Mouse (Mus musculus) neural tube, embryonic 15.5 days (tissue): ENCODE data around the gene Mindy4. TPM values are rescaled to one million over a fixed set of nuclear protein-coding genes. Genes with fewer than 3 reads are reported as not detected.
A peak's percentile ranks its signal among the peaks of the same experiment; 100 is the strongest.

Experiments
- ATAC-seq: fragments of 200-750 bp; cut with Nextera tagmentation; 2 replicates; pipeline ENCODE4 v1.8.0; 2017; ENCODE audit warnings: mild to moderate bottlenecking, moderate TSS enrichment, moderate library complexity; ENCODE audit not compliant: low FRiP score
- H3K27ac ChIP-seq: fragments of 300-500 bp; sonication (generic); replicated peaks from 2 replicates; pipeline ENCODE4 v1.5.1; 2015; ENCODE audit warnings: mild to moderate bottlenecking, inconsistent platforms
- H3K27me3 ChIP-seq: fragments of 300-500 bp; sonication (generic); replicated peaks from 2 replicates; pipeline ENCODE4 v1.6.1; 2015; ENCODE audit warnings: inconsistent platforms
- H3K36me3 ChIP-seq: fragments of 300-500 bp; sonication (generic); 2 replicates; pipeline ENCODE4 v1.6.1; 2015; ENCODE audit warnings: inconsistent platforms
- H3K4me1 ChIP-seq: fragments of 300-500 bp; sonication (generic); 2 replicates; pipeline ENCODE4 v1.6.1; 2015; ENCODE audit warnings: inconsistent platforms
- H3K4me2 ChIP-seq: fragments of 300-500 bp; sonication (generic); 2 replicates; pipeline ENCODE4 v1.6.1; 2015; ENCODE audit warnings: inconsistent platforms, mild to moderate bottlenecking, moderate library complexity
- H3K4me3 ChIP-seq: fragments of 300-500 bp; sonication (generic); replicated peaks from 2 replicates; pipeline ENCODE4 v1.5.1; 2015; ENCODE audit warnings: mild to moderate bottlenecking, inconsistent platforms
- H3K9ac ChIP-seq: fragments of 300-500 bp; sonication (generic); replicated peaks from 2 replicates; pipeline ENCODE4 v1.6.1; 2015; ENCODE audit warnings: mild to moderate bottlenecking, inconsistent platforms
- H3K9me3 ChIP-seq: fragments of 300-500 bp; sonication (generic); replicated peaks from 2 replicates; pipeline ENCODE4 v1.6.1; 2016; ENCODE audit warnings: inconsistent platforms
- WGBS: fragments of 180-500 bp; shearing (Covaris S2); methylation state at CpG from one replicate; pipeline ENCODE4 v1.1.7; 2015; ENCODE audit warnings: mixed read lengths; 5-methylcytosine and 5-hydroxymethylcytosine counted together
- polyA plus RNA-seq: library from polyadenylated mRNA; unstranded; fragments of >200 nt; fragmentation: Nextera tagmentation; extraction: Ambion mirVana; gene quantifications from 2 replicates; pipeline ENCODE4 v1.2.1, GENCODE M21; 2015

Gene Mindy4
- polyA plus RNA-seq, 1 experiment from 2014 or later = 10.3 TPM

DNA sequence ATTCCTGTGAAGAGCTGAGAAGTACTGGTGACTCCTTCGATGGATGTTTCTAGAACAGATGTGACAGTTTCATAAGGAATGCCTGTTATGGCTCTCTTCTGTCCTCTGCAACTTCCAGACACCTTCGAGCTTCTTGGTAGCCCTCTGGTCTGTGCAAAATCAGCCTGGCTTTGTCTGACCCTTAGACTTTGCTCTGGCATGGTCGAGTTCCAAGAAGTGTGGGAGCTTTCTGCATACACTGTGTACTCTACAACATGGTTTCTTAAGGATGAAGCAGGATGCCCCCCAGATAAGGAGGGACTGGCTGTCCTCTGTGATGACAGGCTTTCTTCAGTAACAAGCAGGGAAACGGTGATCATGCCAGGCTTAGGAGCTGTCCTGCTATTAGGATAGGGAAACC lies 125.0 kb downstream of the Mindy4 start:
- no peak overlapping the region for H3K9ac ChIP-seq
- peaks cover 18% of the 10 kb centered on the region for H3K4me1 ChIP-seq
- no peak overlapping the region for H3K4me3 ChIP-seq
- 79% methylated on average over 4 of the region's 4 CpGs for WGBS
- no peak for ATAC-seq
- H3K4me2 ChIP-seq = no peak overlapping the region
- no peaks in the 10 kb centered on the region for H3K9me3 ChIP-seq
- no peaks in the 10 kb centered on the region for H3K27me3 ChIP-seq
- no peaks in the 10 kb centered on the region for H3K36me3 ChIP-seq
- H3K27ac ChIP-seq = no peak overlapping the region

DNA sequence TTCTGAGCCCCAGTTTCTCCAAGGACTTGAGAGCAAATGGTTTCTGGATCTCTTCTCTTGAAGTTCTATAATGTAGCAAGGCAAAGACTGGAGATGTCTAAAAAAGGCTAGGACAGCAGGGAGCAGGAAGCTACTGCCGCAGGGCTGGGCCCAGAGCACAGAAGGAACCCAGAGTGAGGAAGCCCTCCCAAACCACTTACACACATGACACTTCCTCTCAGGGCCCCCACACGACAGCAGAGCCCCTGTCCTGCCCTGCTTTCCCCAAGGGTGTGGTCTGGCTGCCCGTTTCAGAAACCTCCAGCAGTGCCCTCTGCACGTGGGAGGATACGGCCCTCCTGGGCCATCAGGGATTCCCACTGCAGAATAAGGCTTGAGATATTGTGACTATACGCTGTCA lies 128.1 kb downstream of the Mindy4 start:
- Histone ChIP-seq H3K4me2 (no peak overlapping the region), H3K9me3 (no peaks in the 10 kb centered on the region), H3K27ac (no peak overlapping the region), H3K36me3 (no peaks in the 10 kb centered on the region), H3K4me1 (peaks cover 25% of the 10 kb centered on the region), H3K4me3 (no peak overlapping the region), H3K9ac (no peak overlapping the region), H3K27me3 (no peaks in the 10 kb centered on the region)
- ATAC-seq = no peak
- 57% methylated on average over 6 of the region's 6 CpGs for WGBS

DNA sequence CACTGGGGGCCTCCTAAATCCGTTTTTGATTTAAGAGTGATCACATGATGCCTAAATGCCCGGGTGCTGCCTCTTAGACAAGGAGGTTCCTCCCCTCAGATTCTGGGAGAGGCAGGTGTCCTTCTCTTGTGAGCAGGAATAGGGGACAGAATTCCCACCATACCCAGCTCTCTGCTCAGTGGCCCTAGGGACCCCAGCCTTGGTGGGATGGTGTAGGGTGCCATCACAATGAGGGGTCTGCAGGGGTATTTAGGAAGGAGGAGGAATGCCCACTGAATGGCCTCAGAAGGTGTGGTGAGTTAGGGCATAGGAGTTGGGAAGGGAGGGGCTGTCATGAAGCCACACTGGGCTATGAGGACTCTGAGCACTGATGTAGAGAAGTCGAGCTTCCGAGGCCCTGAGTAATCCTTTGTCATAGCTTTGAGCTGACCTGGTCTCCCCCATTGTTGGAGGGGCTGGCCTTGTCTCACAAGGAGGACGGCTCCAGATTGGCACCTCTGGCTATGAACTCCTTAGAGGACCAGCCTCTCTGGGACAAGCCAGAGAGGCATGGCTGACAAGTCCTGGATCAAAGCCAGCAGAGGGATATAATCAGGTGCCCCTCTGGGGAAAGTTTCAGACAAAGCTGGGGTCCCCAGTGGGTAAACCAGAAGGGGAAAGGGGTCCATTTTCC lies 129.1 kb downstream of the Mindy4 start:
- H3K9me3 ChIP-seq = no peaks in the 10 kb centered on the region
- ATAC-seq = no peak; the same call in 1 of the 2 replicates
- peaks cover 27% of the 10 kb centered on the region for H3K4me1 ChIP-seq
- peak overlapping the region; percentile 25; the same call in 1 of the 2 replicates for H3K27ac ChIP-seq
- no peaks in the 10 kb centered on the region for H3K27me3 ChIP-seq
- no peak overlapping the region for H3K4me2 ChIP-seq
- no peaks in the 10 kb centered on the region for H3K36me3 ChIP-seq
- no peak overlapping the region for H3K9ac ChIP-seq
- no peak overlapping the region for H3K4me3 ChIP-seq
- WGBS = 60% methylated on average over 5 of the region's 5 CpGs

DNA sequence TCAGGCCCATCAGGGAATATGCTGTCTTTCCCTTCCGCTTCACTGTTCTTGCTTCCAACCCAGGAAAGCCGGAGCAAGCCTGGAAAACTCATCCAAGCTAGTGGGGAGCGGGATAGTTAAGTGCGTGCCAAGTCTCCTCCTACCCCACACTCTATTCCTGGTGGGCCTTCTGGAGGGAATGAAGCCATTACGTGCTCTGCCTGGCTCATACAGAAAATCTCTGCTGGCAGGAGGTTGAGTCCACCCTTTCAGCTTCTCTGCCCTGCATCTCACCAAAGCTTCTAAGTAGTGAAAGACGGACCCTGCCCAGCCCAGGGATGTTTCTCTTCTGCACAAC lies 129.6 kb downstream of the Mindy4 start:
- Histone ChIP-seq H3K4me1 (peaks cover 27% of the 10 kb centered on the region), H3K4me3 (no peak overlapping the region), H3K9ac (no peak overlapping the region), H3K27ac (peak overlapping the region; percentile 25; the same call in 1 of the 2 replicates), H3K27me3 (no peaks in the 10 kb centered on the region), H3K9me3 (no peaks in the 10 kb centered on the region), H3K36me3 (no peaks in the 10 kb centered on the region), H3K4me2 (no peak overlapping the region)
- ATAC-seq = peak; percentile 31; the same call in 1 of the 2 replicates
- 52% methylated on average over 6 of the region's 6 CpGs for WGBS

DNA sequence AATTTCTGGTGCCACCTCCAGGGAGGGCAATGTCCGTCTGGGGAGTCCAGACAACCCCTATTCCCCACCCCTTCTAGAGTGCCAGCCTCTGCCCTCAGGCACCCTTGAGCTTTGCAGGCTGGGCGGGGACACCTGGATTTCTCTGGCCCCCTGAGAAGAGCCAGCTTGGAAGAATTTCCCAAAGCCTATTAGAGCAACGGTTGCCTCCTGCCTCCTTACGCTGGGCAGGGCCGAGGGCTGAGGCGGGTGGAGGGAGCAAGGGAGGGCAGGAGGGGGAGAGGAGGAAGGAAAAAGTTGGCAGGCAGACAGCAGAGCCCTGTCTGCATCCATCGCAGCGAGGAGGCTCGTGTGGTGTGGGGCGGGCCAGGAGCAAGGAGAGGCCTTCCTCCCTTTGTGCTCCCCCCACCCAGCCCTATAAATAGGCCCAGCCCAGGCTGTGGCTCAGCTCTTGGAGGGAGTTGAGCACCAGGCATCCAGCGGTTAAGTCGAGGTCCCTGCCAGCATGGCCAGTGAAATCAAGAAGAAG lies 132.9 kb downstream of the Mindy4 start, which contains the start of gene Aqp1:
Gene Aqp1, plus strand, starts transcription at position 444 of the 526 bp plus-strand sequence.
- Histone ChIP-seq H3K4me2 (no peak within 1 kb of the TSS), H3K36me3 (no peaks in the 10 kb centered on the region), H3K27ac (no peak within 1 kb of the TSS), H3K4me1 (peaks cover 27% of the 10 kb centered on the region), H3K4me3 (no peak within 1 kb of the TSS), H3K9me3 (no peaks in the 10 kb centered on the region), H3K9ac (no peak within 1 kb of the TSS), H3K27me3 (no peaks in the 10 kb centered on the region)
- ATAC-seq = peak; percentile 53; the same call in 1 of the 2 replicates
- 37% methylated on average over 12 of the region's 12 CpGs for WGBS

DNA sequence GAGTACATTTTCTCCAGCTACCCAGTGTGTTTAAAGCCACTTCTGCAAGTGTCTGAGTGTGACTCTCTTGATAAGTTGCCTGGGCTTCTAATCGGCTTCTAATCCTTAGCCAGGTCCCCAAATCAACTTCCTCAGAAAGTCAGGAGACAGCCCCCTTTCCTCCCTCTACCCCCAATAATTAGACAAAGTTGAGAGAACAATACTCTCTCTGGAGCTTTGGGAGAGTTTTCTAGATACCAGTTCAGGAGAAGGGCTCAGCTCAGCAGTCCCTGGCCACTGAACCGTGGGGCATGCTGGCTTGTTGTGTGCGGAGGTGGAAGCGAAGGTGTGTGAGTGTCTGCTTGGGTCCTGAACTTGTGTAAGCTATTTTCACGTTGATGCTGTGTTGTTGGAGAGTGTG lies 134.1 kb downstream of the Mindy4 start:
- H3K4me3 ChIP-seq = no peak overlapping the region
- no peak overlapping the region for H3K27ac ChIP-seq
- no peaks in the 10 kb centered on the region for H3K27me3 ChIP-seq
- no peaks in the 10 kb centered on the region for H3K9me3 ChIP-seq
- H3K4me1 ChIP-seq = peaks cover 25% of the 10 kb centered on the region
- no peaks in the 10 kb centered on the region for H3K36me3 ChIP-seq
- H3K9ac ChIP-seq = no peak overlapping the region
- WGBS = 89% methylated on average over 5 of the region's 5 CpGs
- H3K4me2 ChIP-seq = no peak overlapping the region
- ATAC-seq = no peak

DNA sequence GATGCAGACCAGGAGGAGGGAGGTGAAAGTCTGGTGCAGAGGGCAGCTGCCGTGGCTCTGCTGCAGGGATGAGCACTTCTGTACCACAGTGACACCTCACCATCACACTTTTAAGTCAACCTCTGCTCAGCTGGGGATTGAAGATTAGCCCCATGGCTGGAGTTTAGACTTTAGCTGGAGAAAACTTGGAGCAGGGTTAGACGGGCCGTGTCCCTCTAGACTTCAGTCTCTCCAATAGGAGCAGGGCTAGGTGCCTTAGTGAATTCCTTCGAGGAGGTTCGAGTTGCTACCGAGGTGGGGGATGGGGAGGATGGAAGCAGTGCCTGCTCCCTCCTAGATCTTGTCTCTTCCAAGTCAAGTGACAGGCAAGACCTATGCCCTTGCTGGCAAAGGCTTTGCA lies 134.9 kb downstream of the Mindy4 start:
- no peak for ATAC-seq
- H3K4me3 ChIP-seq = no peak overlapping the region
- no peak overlapping the region for H3K4me2 ChIP-seq
- 63% methylated on average over 6 of the region's 6 CpGs for WGBS
- no peaks in the 10 kb centered on the region for H3K27me3 ChIP-seq
- H3K9ac ChIP-seq = no peak overlapping the region
- H3K27ac ChIP-seq = no peak overlapping the region
- peaks cover 17% of the 10 kb centered on the region for H3K4me1 ChIP-seq
- H3K9me3 ChIP-seq = no peaks in the 10 kb centered on the region
- no peaks in the 10 kb centered on the region for H3K36me3 ChIP-seq

DNA sequence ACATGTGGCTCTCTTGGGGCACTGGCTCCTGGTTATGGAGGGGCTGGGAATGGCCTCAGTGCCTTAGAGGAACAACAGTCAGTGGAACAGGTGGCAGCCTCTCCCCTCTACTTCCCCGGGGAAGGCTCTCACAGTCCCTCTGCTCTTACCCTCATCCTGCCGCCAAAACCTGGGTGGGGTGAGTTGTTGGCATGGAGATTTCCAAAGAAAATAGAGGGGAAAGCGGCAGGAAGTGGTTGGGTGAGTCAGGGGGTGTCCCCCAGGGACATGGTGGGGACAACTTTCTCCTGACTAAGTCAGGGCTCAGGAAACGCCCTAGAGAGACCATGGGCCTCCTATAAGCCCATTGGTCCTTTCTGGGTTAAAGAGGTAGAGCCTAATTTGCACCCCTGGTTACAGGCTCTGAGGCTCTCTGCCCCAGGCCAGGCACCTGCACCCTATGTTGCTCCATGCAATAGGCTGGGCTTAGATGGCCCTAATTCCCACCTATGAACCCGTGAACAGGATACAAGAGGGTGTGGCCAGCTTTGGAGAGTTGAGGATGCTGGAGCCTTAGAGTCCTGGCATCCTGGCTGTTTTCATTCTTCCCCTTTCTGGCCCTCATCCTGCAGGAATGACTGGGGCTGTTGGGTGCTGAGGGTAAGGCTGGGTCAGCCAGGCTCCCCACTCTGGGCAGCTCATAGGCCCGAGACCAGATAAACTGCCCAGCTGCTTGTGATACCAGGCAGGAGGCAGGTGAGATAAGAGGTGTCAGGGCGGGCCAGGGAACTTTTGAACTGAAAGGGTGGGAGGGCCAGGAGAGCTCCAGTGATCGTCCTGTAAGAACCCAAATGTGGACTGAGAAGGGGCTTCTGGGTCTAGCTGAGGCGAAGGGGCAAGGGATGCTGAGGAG lies 136.0 kb downstream of the Mindy4 start:
- H3K4me3 ChIP-seq = no peak overlapping the region
- WGBS = 82% methylated on average over 9 of the region's 9 CpGs
- H3K9ac ChIP-seq = no peak overlapping the region
- H3K4me2 ChIP-seq = no peak overlapping the region
- no peak overlapping the region for H3K27ac ChIP-seq
- no peaks in the 10 kb centered on the region for H3K9me3 ChIP-seq
- H3K27me3 ChIP-seq = no peaks in the 10 kb centered on the region
- no peak for ATAC-seq
- H3K36me3 ChIP-seq = no peaks in the 10 kb centered on the region
- peaks cover 16% of the 10 kb centered on the region for H3K4me1 ChIP-seq

DNA sequence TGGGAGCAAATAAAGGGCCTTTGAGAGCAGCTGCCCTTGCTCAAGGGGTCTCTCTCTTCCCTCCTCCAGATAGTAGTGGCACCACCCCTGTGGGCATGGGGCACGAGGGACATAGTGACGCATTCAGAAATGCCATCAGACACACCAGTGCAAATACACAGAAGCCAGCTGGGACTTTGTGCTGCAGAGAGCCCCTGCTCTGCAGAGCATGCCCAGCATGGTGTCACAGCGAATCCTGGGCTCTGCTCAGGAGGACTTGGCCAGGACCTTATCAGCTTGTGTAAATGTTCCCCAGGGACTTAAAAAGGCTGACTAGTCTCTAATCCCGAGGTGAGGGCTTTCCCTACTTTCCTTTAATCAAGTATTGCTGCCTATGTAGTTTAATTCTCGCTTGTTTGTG lies 138.5 kb downstream of the Mindy4 start:
- no peak overlapping the region for H3K9ac ChIP-seq
- no peaks in the 10 kb centered on the region for H3K9me3 ChIP-seq
- no peak overlapping the region for H3K4me3 ChIP-seq
- no peaks in the 10 kb centered on the region for H3K27me3 ChIP-seq
- H3K27ac ChIP-seq = no peak overlapping the region
- H3K4me2 ChIP-seq = no peak overlapping the region
- peaks cover 8% of the 10 kb centered on the region for H3K4me1 ChIP-seq
- 32% methylated on average over 5 of the region's 5 CpGs for WGBS
- ATAC-seq = no peak
- H3K36me3 ChIP-seq = no peaks in the 10 kb centered on the region

DNA sequence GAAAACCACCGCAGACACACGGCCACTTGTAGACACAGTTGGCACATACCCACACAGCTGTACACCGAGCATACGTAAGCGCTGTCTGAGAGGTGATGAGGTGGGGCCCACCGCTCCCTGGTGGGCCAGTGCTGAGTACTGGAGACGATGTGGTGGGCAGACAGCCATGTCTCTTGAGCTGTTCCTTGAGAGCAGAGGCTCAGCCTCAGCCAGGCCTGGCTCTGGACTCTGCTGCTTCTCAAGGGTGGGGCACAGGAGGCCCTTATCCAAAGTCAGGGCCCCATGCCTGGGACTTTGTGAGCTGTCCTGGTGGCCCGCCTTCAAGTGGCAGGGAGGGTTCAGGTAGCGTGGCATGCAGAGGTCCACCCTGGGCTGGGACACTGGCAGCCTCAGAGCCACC lies 139.1 kb downstream of the Mindy4 start:
- Histone ChIP-seq H3K9ac (no peak overlapping the region), H3K4me1 (peaks cover 8% of the 10 kb centered on the region), H3K27ac (no peak overlapping the region), H3K36me3 (no peaks in the 10 kb centered on the region), H3K4me3 (no peak overlapping the region), H3K9me3 (no peaks in the 10 kb centered on the region), H3K4me2 (no peak overlapping the region), H3K27me3 (no peaks in the 10 kb centered on the region)
- ATAC-seq = no peak
- 70% methylated on average over 9 of the region's 9 CpGs for WGBS

DNA sequence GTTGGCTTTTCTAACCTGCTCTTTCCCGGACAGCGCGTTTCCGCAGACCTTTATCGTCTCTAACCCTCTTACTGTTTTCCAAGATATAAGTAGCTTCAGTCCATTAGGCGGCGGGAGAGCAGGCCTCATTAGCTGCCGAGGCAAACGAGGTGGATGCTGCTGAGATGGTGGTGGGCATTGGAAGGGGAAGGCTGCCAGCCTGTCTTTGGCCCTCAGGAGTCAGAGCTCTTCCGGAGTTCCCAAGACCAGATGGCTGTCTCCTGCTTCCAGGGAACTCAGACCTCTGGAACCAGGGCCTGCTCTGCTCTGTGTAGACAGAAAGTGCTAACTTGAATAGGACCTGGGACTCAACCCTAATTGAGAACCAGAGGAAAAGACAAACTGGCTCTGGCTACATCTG lies 140.3 kb downstream of the Mindy4 start:
- WGBS = 83% methylated on average over 10 of the region's 10 CpGs
- Histone ChIP-seq H3K9ac (no peak overlapping the region), H3K27me3 (no peaks in the 10 kb centered on the region), H3K4me1 (peaks cover 8% of the 10 kb centered on the region), H3K4me3 (no peak overlapping the region), H3K9me3 (no peaks in the 10 kb centered on the region), H3K27ac (no peak overlapping the region), H3K4me2 (no peak overlapping the region), H3K36me3 (no peaks in the 10 kb centered on the region)
- ATAC-seq = no peak
